Mouse (Mus musculus) kidney, adult 2 months (tissue): ENCODE measurements around the gene Apeh. TPM values are rescaled to one million over a fixed set of nuclear protein-coding genes. Genes with fewer than 3 reads are reported as not detected.

ENCODE experiments used
- DNase-seq: peaks from one replicate; pipeline ENCODE4 v3.0.0; 2021
- H3K27ac ChIP-seq: fragments of 200-500 bp; 2 replicates; pipeline ENCODE4 v1.5.1; 2012; ENCODE audit warnings: low read depth, low read length, control low read depth, inconsistent platforms; ENCODE audit not compliant: insufficient read depth
- H3K27me3 ChIP-seq: fragments of 200-500 bp; replicated peaks from 2 replicates; pipeline ENCODE4 v1.6.1; 2012; ENCODE audit warnings: mild to moderate bottlenecking, moderate library complexity, low read length, inconsistent platforms; ENCODE audit not compliant: control insufficient read depth, insufficient read depth
- H3K36me3 ChIP-seq: fragments of 200-500 bp; 2 replicates; pipeline ENCODE4 v1.6.1; 2012; ENCODE audit warnings: mild to moderate bottlenecking, moderate library complexity, low read length, inconsistent platforms; ENCODE audit not compliant: control insufficient read depth, insufficient read depth
- H3K4me1 ChIP-seq: fragments of 200-500 bp; 2 replicates; pipeline ENCODE4 v1.6.1; 2011; ENCODE audit warnings: low read length; ENCODE audit not compliant: control insufficient read depth, insufficient read depth
- H3K4me3 ChIP-seq: fragments of 200-500 bp; 2 replicates; pipeline ENCODE4 v1.5.1; 2011; ENCODE audit warnings: mild to moderate bottlenecking, low read depth, low read length, control low read depth; ENCODE audit not compliant: insufficient read depth
- CTCF ChIP-seq: fragments of 200-500 bp; conservative IDR thresholded peaks from 2 replicates; pipeline ENCODE4 v1.5.1; 2011; ENCODE audit warnings: low read depth, mild to moderate bottlenecking, control low read depth, low read length, moderate library complexity, mixed read lengths; ENCODE audit not compliant: insufficient read depth, insufficient read length
- POLR2A ChIP-seq: fragments of 200-500 bp; IDR thresholded peaks from one replicate; pipeline ENCODE4 v1.6.1; 2011; ENCODE audit warnings: low read depth, low read length, control low read depth
- WGBS: fragments of 180-500 bp; shearing (Covaris S2); methylation state at CpG from one replicate; pipeline ENCODE4 v1.1.7; 2018; 5-methylcytosine and 5-hydroxymethylcytosine counted together
- polyA plus RNA-seq: library from polyadenylated mRNA; depleted of rRNA; stranded (reverse); fragments of >200 nt; gene quantifications from 2 replicates; pipeline ENCODE4 v1.2.3, GENCODE M21; 2012

Gene Apeh
- polyA plus RNA-seq, 1 experiment = 299 TPM

DNA sequence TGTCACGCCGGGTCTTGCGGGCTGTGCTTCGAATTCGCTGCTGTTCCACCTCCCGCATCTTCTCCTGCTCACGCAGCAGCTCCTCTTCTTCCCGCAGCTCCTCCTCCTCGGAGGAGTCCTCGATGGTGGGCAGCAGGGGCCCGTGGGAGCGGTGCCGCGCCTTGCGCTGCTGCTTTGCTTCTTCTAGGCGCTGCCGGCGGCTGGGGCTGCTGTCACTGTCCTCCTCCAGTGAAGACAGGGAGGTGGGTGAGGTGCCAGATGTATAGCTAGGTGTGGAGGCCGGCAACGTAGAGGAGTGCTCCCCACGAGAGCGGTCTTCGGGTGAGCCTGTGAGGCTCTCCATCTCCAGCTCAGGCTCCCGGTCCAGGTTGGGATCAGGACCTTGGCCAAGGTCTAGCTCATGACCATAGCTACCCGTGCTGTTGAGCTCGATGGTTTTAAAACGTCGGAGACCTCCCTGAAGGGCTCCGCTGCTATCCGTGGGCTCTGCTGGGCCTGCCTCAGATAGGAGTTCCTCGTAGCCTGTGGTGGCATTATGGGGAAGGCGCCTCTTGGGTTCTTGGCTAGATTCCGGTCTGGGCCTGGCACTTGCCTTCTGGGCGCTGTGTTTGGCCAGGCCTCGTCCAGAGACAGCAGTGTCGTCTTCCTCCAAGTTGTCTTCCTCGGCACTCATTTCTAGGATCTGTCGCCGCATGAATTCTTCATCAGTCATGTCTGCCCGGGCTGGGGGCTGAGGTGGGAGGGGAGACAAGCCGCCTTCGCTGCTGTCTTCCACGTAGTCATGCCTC lies 21.1 kb upstream of the Apeh start:
- no peaks in the 10 kb centered on the region for H3K27me3 ChIP-seq
- H3K27ac ChIP-seq = no peak overlapping the region
- DNase-seq = no peak
- H3K36me3 ChIP-seq = no peaks in the 10 kb centered on the region
- 82% methylated on average over 43 of the region's 43 CpGs for WGBS
- TF ChIP-seq CTCF (no peak), POLR2A (no peak)
- H3K4me3 ChIP-seq = no peak overlapping the region
- peaks cover 8% of the 10 kb centered on the region for H3K4me1 ChIP-seq

DNA sequence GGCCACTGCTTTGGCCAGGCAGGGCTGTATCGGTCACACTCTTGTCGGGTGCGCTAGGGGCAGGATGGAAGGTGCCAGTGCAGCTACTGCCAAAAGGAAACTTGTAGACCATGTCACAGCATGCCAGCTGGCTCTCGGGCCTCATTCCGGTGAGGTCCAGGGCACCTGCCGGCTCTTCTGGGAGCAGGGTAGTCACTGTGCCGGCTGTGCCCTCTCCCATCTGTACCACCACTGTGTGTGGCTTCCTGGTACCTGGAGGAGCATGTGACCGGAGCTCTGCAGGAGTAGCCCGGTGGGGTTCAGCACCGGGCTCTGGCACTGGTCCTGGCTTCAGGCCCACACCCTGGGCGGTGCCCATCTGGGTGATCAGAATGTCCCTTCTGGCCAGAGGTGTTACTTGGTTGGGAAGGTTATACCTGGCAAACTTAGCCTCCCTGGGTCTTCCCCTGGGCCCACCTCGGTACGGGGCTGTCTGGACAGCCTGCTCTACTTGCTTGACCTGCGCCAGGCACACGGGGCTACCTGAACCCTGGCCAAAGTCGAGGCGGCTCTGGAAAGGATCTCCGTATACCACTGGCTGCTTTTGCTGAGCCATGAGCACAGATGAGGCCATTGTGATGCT lies 18.4 kb upstream of the Apeh start:
- Histone ChIP-seq H3K27me3 (no peaks in the 10 kb centered on the region), H3K36me3 (no peaks in the 10 kb centered on the region), H3K4me1 (no peaks in the 10 kb centered on the region), H3K27ac (no peak overlapping the region), H3K4me3 (no peak overlapping the region)
- 88% methylated on average over 18 of the region's 18 CpGs for WGBS
- DNase-seq = no peak
- TF ChIP-seq CTCF = no peak
- TF ChIP-seq POLR2A = no peak

DNA sequence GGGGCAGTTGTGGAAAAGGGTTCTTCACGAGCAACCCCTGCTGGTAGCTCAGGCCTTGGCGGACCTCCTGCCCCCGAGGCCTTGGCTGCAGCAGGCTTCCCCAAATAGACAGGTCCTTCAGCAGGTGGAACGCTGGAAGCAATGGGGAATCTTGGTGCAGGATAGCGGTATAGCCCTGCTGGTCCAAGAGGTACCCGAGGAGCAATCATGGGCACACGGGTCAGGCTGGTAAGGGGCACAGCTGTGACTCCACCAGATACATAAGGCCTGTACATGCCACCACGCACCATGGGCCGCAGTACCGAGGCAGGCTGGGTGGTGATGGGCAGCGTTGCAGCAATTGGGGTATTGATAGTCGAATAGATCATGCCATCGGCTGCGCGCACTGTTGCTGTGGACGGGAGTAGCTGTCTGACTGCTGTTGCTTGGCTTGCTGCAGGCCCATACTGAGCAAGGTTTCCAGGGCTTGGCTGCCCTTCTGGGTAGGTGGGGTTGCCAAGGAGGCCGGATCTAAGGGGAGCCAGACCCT lies 17.3 kb upstream of the Apeh start:
- 75% methylated on average over 17 of the region's 17 CpGs for WGBS
- H3K4me3 ChIP-seq = no peak overlapping the region

DNA sequence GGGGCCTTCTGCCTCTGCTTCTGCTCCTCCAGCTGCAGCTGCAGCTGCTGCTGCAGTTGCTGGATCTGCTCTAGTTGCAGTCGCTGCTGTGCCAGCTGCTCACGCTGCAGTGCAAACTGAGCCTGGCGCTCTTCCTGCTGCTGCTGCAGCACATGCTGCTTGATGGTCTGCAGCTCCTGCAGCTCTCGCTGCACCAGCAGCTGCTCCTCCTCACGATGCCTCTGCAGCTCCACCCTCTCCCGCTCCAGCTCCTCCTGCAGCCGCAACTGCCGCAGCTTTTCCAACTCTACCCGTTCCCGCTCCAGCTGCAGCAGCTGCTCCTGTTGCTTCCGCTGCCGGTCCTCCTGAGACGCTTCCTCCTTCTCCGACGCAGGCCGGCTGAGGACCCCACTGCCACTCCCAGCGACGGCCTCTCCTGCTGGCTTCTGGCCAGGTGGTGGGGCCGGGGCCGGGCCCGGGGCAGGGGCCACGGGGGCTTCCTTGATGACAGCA lies 16.7 kb upstream of the Apeh start:
- Histone ChIP-seq H3K27me3 (no peaks in the 10 kb centered on the region), H3K4me3 (peak overlapping the region; percentile 13; the same call in 1 of the 2 replicates), H3K36me3 (no peaks in the 10 kb centered on the region), H3K27ac (no peak overlapping the region), H3K4me1 (no peaks in the 10 kb centered on the region)
- DNase-seq = no peak
- 14% methylated on average over 22 of the region's 22 CpGs for WGBS
- no peak for TF ChIP-seq CTCF
- TF ChIP-seq POLR2A = no peak

More for the DNA sequence above, 17.3 kb upstream of the Apeh start:
- Histone ChIP-seq H3K4me1 (no peaks in the 10 kb centered on the region), H3K27ac (no peak overlapping the region), H3K36me3 (no peaks in the 10 kb centered on the region), H3K27me3 (no peaks in the 10 kb centered on the region)
- TF ChIP-seq POLR2A (no peak), CTCF (no peak)
- no peak for DNase-seq

DNA sequence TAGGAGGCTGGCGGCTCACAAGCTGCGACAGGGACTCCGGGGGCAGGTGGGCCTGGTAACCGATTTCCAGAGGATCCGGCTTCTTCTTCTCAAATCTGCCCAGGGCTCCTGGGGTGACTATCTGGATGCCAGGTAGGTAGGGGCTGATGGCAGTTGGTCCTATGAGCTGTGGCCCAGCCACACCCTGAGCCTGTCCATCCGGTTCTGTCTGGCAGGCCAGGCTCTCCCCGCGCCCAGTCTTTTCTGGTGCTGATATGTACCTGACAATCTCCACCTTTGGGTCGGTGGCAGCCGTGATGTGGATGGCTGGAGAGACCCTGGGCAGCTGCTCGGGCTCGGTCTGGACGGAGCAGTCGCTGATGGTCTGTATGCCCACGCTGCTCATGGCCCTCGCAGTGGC lies 15.8 kb upstream of the Apeh start:
- no peaks in the 10 kb centered on the region for H3K27me3 ChIP-seq
- TF ChIP-seq POLR2A (no peak), CTCF (no peak)
- H3K4me1 ChIP-seq = no peaks in the 10 kb centered on the region
- no peak for DNase-seq
- no peaks in the 10 kb centered on the region for H3K36me3 ChIP-seq
- H3K4me3 ChIP-seq = no peak overlapping the region
- H3K27ac ChIP-seq = no peak overlapping the region
- WGBS = 85% methylated on average over 16 of the region's 16 CpGs

DNA sequence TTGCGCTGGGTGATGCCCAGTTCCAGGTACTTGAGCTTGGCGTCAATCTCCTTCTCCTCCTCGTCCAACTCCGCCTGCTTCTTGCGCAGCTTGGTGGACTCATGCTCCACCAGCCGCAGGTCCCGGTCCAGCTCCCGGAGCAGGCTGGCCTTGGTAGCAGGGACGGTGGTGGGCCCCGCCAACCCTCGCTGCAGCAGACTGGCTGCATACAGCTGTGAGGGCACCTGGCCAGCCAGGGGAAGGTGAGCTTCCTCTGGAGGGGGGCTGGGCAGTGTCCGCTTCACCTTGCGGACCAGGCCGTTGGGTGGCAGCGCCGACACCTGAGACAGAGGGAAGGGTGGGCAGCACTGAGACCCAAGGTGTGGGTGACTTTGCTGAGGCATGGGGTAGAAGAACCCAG lies 13.5 kb upstream of the Apeh start:
- H3K4me1 ChIP-seq = no peaks in the 10 kb centered on the region
- H3K4me3 ChIP-seq = no peak overlapping the region
- no peaks in the 10 kb centered on the region for H3K36me3 ChIP-seq
- H3K27ac ChIP-seq = no peak overlapping the region
- 86% methylated on average over 16 of the region's 16 CpGs for WGBS
- no peaks in the 10 kb centered on the region for H3K27me3 ChIP-seq
- DNase-seq = no peak
- TF ChIP-seq CTCF (no peak), POLR2A (no peak)

DNA sequence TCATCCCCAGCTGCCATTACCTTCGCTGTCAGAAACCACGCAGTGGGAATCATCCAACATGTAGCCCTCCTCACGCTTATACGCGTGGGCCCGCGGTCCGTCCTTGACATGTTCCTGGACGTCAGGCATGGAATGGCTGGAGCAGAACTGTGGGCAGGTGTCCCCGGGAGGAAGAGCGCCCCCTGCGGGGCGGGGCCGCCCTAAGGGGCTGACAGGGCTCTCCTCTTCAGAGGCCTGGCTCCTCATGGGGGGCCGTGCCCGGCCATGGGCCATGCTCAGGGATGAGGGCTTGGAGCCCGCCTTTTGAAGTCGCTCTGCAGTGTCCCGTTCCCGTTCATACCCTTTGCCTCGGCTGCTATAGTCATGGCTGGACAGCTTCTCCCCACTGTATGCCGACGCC lies 11.7 kb upstream of the Apeh start:
- H3K4me3 ChIP-seq = no peak overlapping the region
- WGBS = 93% methylated on average over 23 of the region's 23 CpGs

More for the DNA sequence above, 11.7 kb upstream of the Apeh start:
- Histone ChIP-seq H3K27ac (no peak overlapping the region), H3K4me1 (no peaks in the 10 kb centered on the region), H3K27me3 (no peaks in the 10 kb centered on the region), H3K36me3 (no peaks in the 10 kb centered on the region)
- DNase-seq = no peak
- TF ChIP-seq CTCF (no peak), POLR2A (no peak)
